Mouse (Mus musculus): Measurements from ENCODE around the gene Kxd1. TPM values are rescaled to one million over a fixed set of nuclear protein-coding genes. Genes with fewer than 3 reads are reported as not detected.
"Not testable (repeated sequence)": the region's sequence is repeated elsewhere in the genome, so short reads cannot be mapped to it uniquely, and the experiment has no call there.

Gene Kxd1
- polyA plus RNA-seq, 1 experiment = 65.9 TPM

DNA sequence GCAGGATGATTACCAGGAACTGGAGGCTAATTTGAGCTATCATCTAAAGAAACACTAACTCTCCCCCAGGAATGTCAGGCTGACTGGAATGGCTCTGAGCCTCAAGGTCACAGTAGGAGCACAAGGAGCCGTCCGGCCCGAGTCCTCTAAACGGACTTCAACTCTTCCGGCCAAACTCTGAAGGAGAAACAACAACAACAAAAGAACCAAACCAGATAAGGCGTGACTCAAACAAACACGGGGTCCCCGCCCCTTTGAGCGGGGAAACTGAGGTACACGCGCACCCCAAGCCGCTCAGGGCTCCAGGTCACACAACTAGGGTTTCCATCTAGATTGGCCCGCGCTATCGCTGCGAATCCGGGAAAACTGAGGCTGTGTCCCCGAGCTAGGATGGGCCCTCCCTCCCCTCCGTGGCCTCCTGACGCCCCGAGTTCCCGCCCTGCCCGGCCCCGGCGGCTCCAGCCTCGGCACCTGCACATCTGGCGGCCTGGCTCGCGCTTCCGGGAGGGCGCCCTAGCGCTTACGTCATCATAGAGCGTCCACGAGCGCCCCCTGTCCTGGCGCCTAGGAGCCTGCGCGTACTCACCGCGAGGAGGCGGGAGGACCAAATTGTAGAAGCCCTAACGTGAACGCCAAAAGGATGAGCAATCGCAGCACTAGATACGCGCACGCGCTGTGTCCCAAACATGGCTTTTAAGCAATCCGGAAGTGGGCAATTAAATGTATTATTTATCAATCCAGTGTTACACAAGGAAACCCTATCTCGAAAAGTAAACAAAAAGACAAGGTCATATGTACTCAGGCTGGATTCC is 5.0 kb downstream of the Kxd1 start:
- H3K4me1 ChIP-seq (ENCODE audit: control insufficient read depth, insufficient read depth, low read length) = 0 out of 2 replicates have a peak, but pooled peaks cover 3% of the 10 kb centered on the region
- WGBS = under 1% methylated on average over 51 of the region's 51 CpGs
- TF ChIP-seq POLR2A (IDR thresholded peaks at IDR 0.05; ENCODE audit: borderline replicate concordance, insufficient read depth, low read length) (peak; percentile 68), CTCF (IDR thresholded peaks at IDR 0.05; ENCODE audit: borderline replicate concordance, insufficient read depth, low read depth, low read length) (peak; percentile 35; the same call in 1 of the 2 replicates)
- peak overlapping the region; percentile 70 for H3K4me3 ChIP-seq (replicated peaks; ENCODE audit: insufficient read depth, low read depth, low read length)
- H3K27ac ChIP-seq (ENCODE audit: insufficient read depth, low read length) = peak overlapping the region; percentile 52
- no peaks in the 10 kb centered on the region for H3K27me3 ChIP-seq (ENCODE audit: control insufficient read depth, insufficient read depth, low read length)
- DNase-seq = peak; percentile 96 to 97

- Histone ChIP-seq H3K4me3 (replicated peaks; ENCODE audit: insufficient read depth, low read depth, low read length) (no peak overlapping the region), H3K27ac (ENCODE audit: insufficient read depth, low read length) (no peak overlapping the region), H3K4me1 (ENCODE audit: control insufficient read depth, insufficient read depth, low read length) (no peaks in the 10 kb centered on the region), H3K27me3 (ENCODE audit: control insufficient read depth, insufficient read depth, low read length) (no peaks in the 10 kb centered on the region)
- no peak for DNase-seq
- WGBS = 52% methylated on average over 2 of the region's 2 CpGs
- TF ChIP-seq POLR2A (IDR thresholded peaks at IDR 0.05; ENCODE audit: borderline replicate concordance, insufficient read depth, low read length) = no peak
Observed at GRCm38 (mm10) chr8:70519606-70520005, 8.2 kb downstream of the Kxd1 start.

DNA sequence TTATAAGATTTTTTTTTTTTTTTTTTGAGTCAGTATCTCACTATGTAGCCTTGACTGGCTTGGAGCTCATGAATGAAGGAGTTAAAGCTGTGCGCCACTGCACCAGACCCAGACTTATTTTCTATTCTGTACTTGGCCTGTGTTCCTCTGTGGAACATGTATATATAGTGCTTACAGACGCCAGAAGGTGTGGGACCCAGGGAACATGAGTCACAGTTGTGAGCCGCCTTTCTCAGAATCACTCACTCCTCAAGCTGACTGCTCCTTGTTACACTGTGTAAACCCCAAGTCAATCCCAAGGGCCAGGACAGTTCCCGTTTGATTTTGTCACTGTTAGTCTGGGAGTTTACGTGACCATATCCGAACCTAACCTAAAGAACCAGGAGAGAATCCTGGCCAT is 8.7 kb downstream of the Kxd1 start:
- no peak for TF ChIP-seq CTCF (IDR thresholded peaks at IDR 0.05; ENCODE audit: borderline replicate concordance, insufficient read depth, low read depth, low read length)
- Histone ChIP-seq H3K4me3 (replicated peaks; ENCODE audit: insufficient read depth, low read depth, low read length) (no peak overlapping the region), H3K27me3 (ENCODE audit: control insufficient read depth, insufficient read depth, low read length) (no peaks in the 10 kb centered on the region), H3K27ac (ENCODE audit: insufficient read depth, low read length) (no peak overlapping the region), H3K4me1 (ENCODE audit: control insufficient read depth, insufficient read depth, low read length) (no peaks in the 10 kb centered on the region)
- 94% methylated on average over 6 of the region's 6 CpGs for WGBS
- DNase-seq = no peak

DNA sequence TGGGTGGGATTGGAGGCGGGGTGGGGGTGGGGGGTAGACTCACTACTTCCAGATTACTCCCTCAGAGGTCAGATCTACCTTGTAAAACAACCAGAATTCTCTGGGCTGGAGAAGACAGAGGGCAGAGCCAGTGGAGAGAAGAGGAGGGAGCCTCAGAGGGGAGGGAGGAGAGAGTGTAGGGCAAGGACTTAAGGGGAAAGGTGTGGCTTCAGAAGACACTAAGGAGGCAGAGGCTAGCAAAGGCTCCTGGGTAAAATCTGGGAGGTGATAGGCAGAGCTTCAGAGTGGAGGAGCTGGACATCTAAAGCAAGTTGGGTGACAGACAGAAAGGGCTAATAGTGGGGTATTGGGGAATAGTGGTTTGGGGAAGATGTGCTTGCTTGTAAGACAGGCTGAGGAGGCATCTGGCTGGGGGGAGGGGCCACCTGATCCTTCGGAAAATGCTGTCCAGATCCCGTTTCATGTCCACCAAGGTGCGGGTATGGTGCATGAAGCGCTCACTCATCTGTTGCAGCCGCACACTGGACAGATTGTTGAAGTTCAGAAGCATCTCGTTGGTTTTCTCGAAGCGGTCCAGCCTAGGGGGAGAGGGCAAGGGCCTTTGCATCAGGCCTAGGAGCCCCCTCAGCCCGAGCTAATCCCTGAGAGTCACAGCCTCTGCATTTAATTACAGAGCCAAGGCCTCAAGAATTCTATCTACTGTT is 9.7 kb downstream of the Kxd1 start:
- Histone ChIP-seq H3K27me3 (ENCODE audit: control insufficient read depth, insufficient read depth, low read length) (no peaks in the 10 kb centered on the region), H3K4me1 (ENCODE audit: control insufficient read depth, insufficient read depth, low read length) (0 out of 2 replicates have a peak, but pooled peaks cover 4% of the 10 kb centered on the region), H3K4me3 (replicated peaks; ENCODE audit: insufficient read depth, low read depth, low read length) (no peak overlapping the region), H3K27ac (ENCODE audit: insufficient read depth, low read length) (no peak overlapping the region)
- no peak for DNase-seq
- WGBS = 79% methylated on average over 10 of the region's 10 CpGs
- TF ChIP-seq CTCF (IDR thresholded peaks at IDR 0.05; ENCODE audit: borderline replicate concordance, insufficient read depth, low read depth, low read length) = no peak
- TF ChIP-seq POLR2A (IDR thresholded peaks at IDR 0.05; ENCODE audit: borderline replicate concordance, insufficient read depth, low read length) = no peak

DNA sequence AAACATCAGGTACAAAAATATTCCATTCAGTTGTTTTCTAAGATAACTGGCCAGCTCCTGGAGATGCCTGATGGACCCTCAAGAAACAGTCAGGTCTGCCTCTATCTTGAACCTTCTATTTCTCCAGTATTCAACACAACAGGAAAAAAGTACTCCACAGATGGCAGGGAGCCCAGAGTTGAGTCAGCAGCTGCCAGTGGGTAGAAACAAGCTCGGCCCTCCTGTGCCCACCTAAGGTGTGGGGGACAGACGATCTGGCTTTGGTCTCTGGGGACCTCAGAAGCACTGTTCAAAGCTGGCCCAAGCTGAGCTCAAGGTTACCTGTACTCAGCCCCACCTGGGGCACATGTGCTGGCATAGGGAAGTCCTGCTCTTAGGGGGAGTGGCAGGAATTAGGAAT is 14.3 kb downstream of the Kxd1 start:
- Histone ChIP-seq H3K27ac (ENCODE audit: insufficient read depth, low read length) (no peak overlapping the region), H3K4me3 (replicated peaks; ENCODE audit: insufficient read depth, low read depth, low read length) (no peak overlapping the region), H3K4me1 (ENCODE audit: control insufficient read depth, insufficient read depth, low read length) (peaks cover 16% of the 10 kb centered on the region), H3K27me3 (ENCODE audit: control insufficient read depth, insufficient read depth, low read length) (no peaks in the 10 kb centered on the region)
- no peak for DNase-seq
- 3% methylated on average over 2 of the region's 2 CpGs for whole genome bisulfite sequencing
- TF ChIP-seq CTCF (IDR thresholded peaks at IDR 0.05; ENCODE audit: borderline replicate concordance, insufficient read depth, low read depth, low read length) (no peak), POLR2A (IDR thresholded peaks at IDR 0.05; ENCODE audit: borderline replicate concordance, insufficient read depth, low read length) (no peak)

DNA sequence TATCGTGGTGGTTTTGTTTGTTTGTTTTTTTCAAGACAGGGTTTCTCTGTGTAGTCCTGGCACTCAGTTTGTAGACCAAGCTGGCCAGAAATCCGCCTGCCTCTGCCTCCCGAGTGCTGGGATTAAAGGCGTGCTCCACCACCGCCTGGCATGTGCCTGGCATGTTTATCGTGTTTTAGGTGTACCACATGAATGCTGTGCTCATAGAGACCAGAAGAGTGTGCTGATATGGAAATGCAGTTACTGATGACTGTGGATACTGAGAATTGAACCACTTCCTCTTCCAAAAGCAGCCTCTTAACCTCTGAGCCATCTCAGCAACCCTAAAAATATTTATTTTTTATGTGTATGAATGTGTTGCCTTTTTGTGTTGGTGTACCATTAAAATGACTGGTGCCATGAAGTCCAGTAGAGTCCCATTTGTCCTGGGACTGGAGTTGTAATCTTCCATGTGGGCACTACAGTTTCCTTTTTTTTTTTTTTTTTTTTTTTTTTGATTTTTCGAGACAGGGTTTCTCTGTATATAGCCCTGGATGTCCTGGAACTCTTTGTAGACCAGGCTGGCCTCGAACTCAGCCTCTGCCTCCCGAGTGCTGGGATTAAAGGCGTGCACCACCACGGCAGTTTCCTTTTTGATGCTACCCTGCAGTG is 15.4 kb downstream of the Kxd1 start:
- Histone ChIP-seq H3K27ac (ENCODE audit: insufficient read depth, low read length) (no peak overlapping the region), H3K4me3 (replicated peaks; ENCODE audit: insufficient read depth, low read depth, low read length) (no peak overlapping the region), H3K27me3 (ENCODE audit: control insufficient read depth, insufficient read depth, low read length) (no peaks in the 10 kb centered on the region), H3K4me1 (ENCODE audit: control insufficient read depth, insufficient read depth, low read length) (peaks cover 16% of the 10 kb centered on the region)
- WGBS = 90% methylated on average over 11 of the region's 11 CpGs
- TF ChIP-seq POLR2A (IDR thresholded peaks at IDR 0.05; ENCODE audit: borderline replicate concordance, insufficient read depth, low read length) = no peak
- no peak for TF ChIP-seq CTCF (IDR thresholded peaks at IDR 0.05; ENCODE audit: borderline replicate concordance, insufficient read depth, low read depth, low read length)
- DNase-seq = no peak

- TF ChIP-seq CTCF (IDR thresholded peaks at IDR 0.05; ENCODE audit: borderline replicate concordance, insufficient read depth, low read depth, low read length) (no peak), POLR2A (IDR thresholded peaks at IDR 0.05; ENCODE audit: borderline replicate concordance, insufficient read depth, low read length) (no peak)
- DNase-seq = no peak
- H3K27me3 ChIP-seq (ENCODE audit: control insufficient read depth, insufficient read depth, low read length) = no peaks in the 10 kb centered on the region
- 97% methylated on average over 2 of the region's 2 CpGs for WGBS
- no peak overlapping the region for H3K27ac ChIP-seq (ENCODE audit: insufficient read depth, low read length)
- no peak overlapping the region for H3K4me3 ChIP-seq (replicated peaks; ENCODE audit: insufficient read depth, low read depth, low read length)
- H3K4me1 ChIP-seq (ENCODE audit: control insufficient read depth, insufficient read depth, low read length) = peaks cover 16% of the 10 kb centered on the region
Observed at GRCm38 (mm10) chr8:70511770-70512169, 16.0 kb downstream of the Kxd1 start.

DNA sequence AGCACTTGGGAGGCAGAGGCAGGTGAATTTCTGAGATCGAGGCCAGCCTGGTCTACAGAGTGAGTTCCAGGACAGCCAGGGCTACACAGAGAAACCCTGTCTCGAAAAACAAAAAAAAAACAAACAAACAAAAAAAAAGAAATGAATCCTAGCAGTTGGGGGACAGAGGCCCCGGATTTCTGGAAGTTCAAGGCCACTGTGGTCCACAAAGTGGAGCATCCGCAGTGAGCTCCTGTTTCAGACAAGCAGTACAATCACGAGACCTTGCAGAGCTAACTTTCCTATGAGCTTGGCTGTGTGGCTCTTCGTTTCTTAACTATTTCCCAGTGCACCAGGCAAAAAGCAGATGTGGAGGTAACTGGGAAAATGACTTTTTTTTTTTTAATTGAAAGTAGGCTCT is 16.6 kb downstream of the Kxd1 start:
- 77% methylated on average over 6 of the region's 6 CpGs for WGBS
- Histone ChIP-seq H3K4me1 (ENCODE audit: control insufficient read depth, insufficient read depth, low read length) (peaks cover 16% of the 10 kb centered on the region), H3K27ac (ENCODE audit: insufficient read depth, low read length) (0 out of 2 replicates have a peak overlapping the region, but pooled peaks have one; percentile 83), H3K4me3 (replicated peaks; ENCODE audit: insufficient read depth, low read depth, low read length) (peak overlapping the region; percentile 94)
- not testable (repeated sequence) for H3K27me3 ChIP-seq (ENCODE audit: control insufficient read depth, insufficient read depth, low read length); DNase-seq
